Mouse (Mus musculus): Measurements from ENCODE around the gene Hipk2. TPM values are rescaled to one million over a fixed set of nuclear protein-coding genes. Genes with fewer than 3 reads are reported as not detected.

Hipk2 gene
- polyA plus RNA-seq, 1 experiment from 2014 or later: 9.4 TPM

- H3K4me3 ChIP-seq (ENCODE audit: low read length): no peak overlapping the region
- peak overlapping the region; percentile 62 for H3K27ac ChIP-seq (ENCODE audit: low read length)
- H3K4me2 ChIP-seq (ENCODE audit: low read depth, low read length): no peak overlapping the region
- WGBS: 13% methylated on average over 1 of the region's 1 CpGs
- peak; percentile 68; the same call in 1 of the 2 replicates for ATAC-seq (replicated peaks; ENCODE audit: extremely low read depth, insufficient read depth, low FRiP score)
- H3K9ac ChIP-seq (ENCODE audit: low read length): no peak overlapping the region
- H3K9me3 ChIP-seq (replicated peaks; ENCODE audit: control insufficient read depth, low read length): no peaks in the 10 kb centered on the region
- peaks cover 28% of the 10 kb centered on the region for H3K4me1 ChIP-seq (ENCODE audit: control insufficient read depth, insufficient read depth, low read length)
- no peaks in the 10 kb centered on the region for H3K27me3 ChIP-seq (ENCODE audit: control insufficient read depth, insufficient read depth, low read length)
- H3K36me3 ChIP-seq (ENCODE audit: control insufficient read depth, insufficient read depth): no peaks in the 10 kb centered on the region
Observed at GRCm38 (mm10) chr6:38835217-38835616, 40.7 kb downstream of the Hipk2 start.

GRCm38 (mm10) chr6:38834727-38835126 is 41.2 kb downstream of the Hipk2 start:
- Histone ChIP-seq H3K27ac (ENCODE audit: low read length) (no peak overlapping the region; the same call in 1 of the 2 replicates), H3K4me1 (ENCODE audit: control insufficient read depth, insufficient read depth, low read length) (peaks cover 28% of the 10 kb centered on the region), H3K27me3 (ENCODE audit: control insufficient read depth, insufficient read depth, low read length) (no peaks in the 10 kb centered on the region), H3K9ac (ENCODE audit: low read length) (no peak overlapping the region), H3K36me3 (ENCODE audit: control insufficient read depth, insufficient read depth) (no peaks in the 10 kb centered on the region), H3K9me3 (replicated peaks; ENCODE audit: control insufficient read depth, low read length) (no peaks in the 10 kb centered on the region), H3K4me2 (ENCODE audit: low read depth, low read length) (no peak overlapping the region), H3K4me3 (ENCODE audit: low read length) (no peak overlapping the region)
- WGBS: 66% methylated on average over 2 of the region's 2 CpGs
- no peak for ATAC-seq (replicated peaks; ENCODE audit: extremely low read depth, insufficient read depth, low FRiP score)

- Histone ChIP-seq H3K9ac (ENCODE audit: low read length) (no peak overlapping the region), H3K36me3 (ENCODE audit: control insufficient read depth, insufficient read depth) (no peaks in the 10 kb centered on the region), H3K27me3 (ENCODE audit: control insufficient read depth, insufficient read depth, low read length) (no peaks in the 10 kb centered on the region), H3K4me2 (ENCODE audit: low read depth, low read length) (no peak overlapping the region), H3K4me3 (ENCODE audit: low read length) (no peak overlapping the region), H3K9me3 (replicated peaks; ENCODE audit: control insufficient read depth, low read length) (no peaks in the 10 kb centered on the region), H3K27ac (ENCODE audit: low read length) (no peak overlapping the region), H3K4me1 (ENCODE audit: control insufficient read depth, insufficient read depth, low read length) (peaks cover 30% of the 10 kb centered on the region)
- ATAC-seq (replicated peaks; ENCODE audit: extremely low read depth, insufficient read depth, low FRiP score): no peak
- WGBS: 88% methylated on average over 3 of the region's 3 CpGs
Observed at GRCm38 (mm10) chr6:38833721-38834120, 42.2 kb downstream of the Hipk2 start.

GRCm38 (mm10) chr6:38829452-38829851 is 46.5 kb downstream of the Hipk2 start:
- no peaks in the 10 kb centered on the region for H3K36me3 ChIP-seq (ENCODE audit: control insufficient read depth, insufficient read depth)
- H3K9ac ChIP-seq (ENCODE audit: low read length): no peak overlapping the region
- 61% methylated on average over 3 of the region's 3 CpGs for WGBS
- H3K9me3 ChIP-seq (replicated peaks; ENCODE audit: control insufficient read depth, low read length): no peaks in the 10 kb centered on the region
- peaks cover 16% of the 10 kb centered on the region for H3K4me1 ChIP-seq (ENCODE audit: control insufficient read depth, insufficient read depth, low read length)
- no peaks in the 10 kb centered on the region for H3K27me3 ChIP-seq (ENCODE audit: control insufficient read depth, insufficient read depth, low read length)
- H3K27ac ChIP-seq (ENCODE audit: low read length): no peak overlapping the region
- H3K4me3 ChIP-seq (ENCODE audit: low read length): no peak overlapping the region
- H3K4me2 ChIP-seq (ENCODE audit: low read depth, low read length): no peak overlapping the region
- ATAC-seq (replicated peaks; ENCODE audit: extremely low read depth, insufficient read depth, low FRiP score): no peak

GRCm38 (mm10) chr6:38828211-38828610 is 47.8 kb downstream of the Hipk2 start:
- no peak overlapping the region for H3K4me2 ChIP-seq (ENCODE audit: low read depth, low read length)
- ATAC-seq (replicated peaks; ENCODE audit: extremely low read depth, insufficient read depth, low FRiP score): no peak
- H3K27me3 ChIP-seq (ENCODE audit: control insufficient read depth, insufficient read depth, low read length): no peaks in the 10 kb centered on the region
- H3K9ac ChIP-seq (ENCODE audit: low read length): no peak overlapping the region
- no peaks in the 10 kb centered on the region for H3K9me3 ChIP-seq (replicated peaks; ENCODE audit: control insufficient read depth, low read length)
- peaks cover 15% of the 10 kb centered on the region for H3K4me1 ChIP-seq (ENCODE audit: control insufficient read depth, insufficient read depth, low read length)
- no peak overlapping the region for H3K27ac ChIP-seq (ENCODE audit: low read length)
- no peaks in the 10 kb centered on the region for H3K36me3 ChIP-seq (ENCODE audit: control insufficient read depth, insufficient read depth)
- H3K4me3 ChIP-seq (ENCODE audit: low read length): no peak overlapping the region
- WGBS: 71% methylated on average over 2 of the region's 2 CpGs

GRCm38 (mm10) chr6:38827435-38827834 is 48.5 kb downstream of the Hipk2 start:
- Histone ChIP-seq H3K9me3 (replicated peaks; ENCODE audit: control insufficient read depth, low read length) (no peaks in the 10 kb centered on the region), H3K27me3 (ENCODE audit: control insufficient read depth, insufficient read depth, low read length) (no peaks in the 10 kb centered on the region), H3K4me2 (ENCODE audit: low read depth, low read length) (no peak overlapping the region), H3K27ac (ENCODE audit: low read length) (no peak overlapping the region), H3K9ac (ENCODE audit: low read length) (no peak overlapping the region), H3K36me3 (ENCODE audit: control insufficient read depth, insufficient read depth) (no peaks in the 10 kb centered on the region), H3K4me3 (ENCODE audit: low read length) (no peak overlapping the region), H3K4me1 (ENCODE audit: control insufficient read depth, insufficient read depth, low read length) (peaks cover 7% of the 10 kb centered on the region; the same call in 1 of the 2 replicates)
- WGBS: 73% methylated on average over 5 of the region's 5 CpGs
- no peak for ATAC-seq (replicated peaks; ENCODE audit: extremely low read depth, insufficient read depth, low FRiP score)

GRCm38 (mm10) chr6:38826857-38827256 is 49.1 kb downstream of the Hipk2 start:
- no peaks in the 10 kb centered on the region for H3K27me3 ChIP-seq (ENCODE audit: control insufficient read depth, insufficient read depth, low read length)
- no peak for ATAC-seq (replicated peaks; ENCODE audit: extremely low read depth, insufficient read depth, low FRiP score)
- peaks cover 7% of the 10 kb centered on the region; the same call in 1 of the 2 replicates for H3K4me1 ChIP-seq (ENCODE audit: control insufficient read depth, insufficient read depth, low read length)
- H3K9me3 ChIP-seq (replicated peaks; ENCODE audit: control insufficient read depth, low read length): no peaks in the 10 kb centered on the region
- 57% methylated on average over 3 of the region's 3 CpGs for WGBS
- H3K4me2 ChIP-seq (ENCODE audit: low read depth, low read length): no peak overlapping the region
- H3K36me3 ChIP-seq (ENCODE audit: control insufficient read depth, insufficient read depth): no peaks in the 10 kb centered on the region
- H3K9ac ChIP-seq (ENCODE audit: low read length): no peak overlapping the region
- no peak overlapping the region for H3K27ac ChIP-seq (ENCODE audit: low read length)
- no peak overlapping the region for H3K4me3 ChIP-seq (ENCODE audit: low read length)

- Histone ChIP-seq H3K27ac (ENCODE audit: low read length) (no peak overlapping the region), H3K4me1 (ENCODE audit: control insufficient read depth, insufficient read depth, low read length) (peaks cover 8% of the 10 kb centered on the region; the same call in 1 of the 2 replicates), H3K27me3 (ENCODE audit: control insufficient read depth, insufficient read depth, low read length) (no peaks in the 10 kb centered on the region), H3K9me3 (replicated peaks; ENCODE audit: control insufficient read depth, low read length) (no peaks in the 10 kb centered on the region), H3K4me2 (ENCODE audit: low read depth, low read length) (no peak overlapping the region), H3K9ac (ENCODE audit: low read length) (no peak overlapping the region), H3K4me3 (ENCODE audit: low read length) (no peak overlapping the region), H3K36me3 (ENCODE audit: control insufficient read depth, insufficient read depth) (no peaks in the 10 kb centered on the region)
- ATAC-seq (replicated peaks; ENCODE audit: extremely low read depth, insufficient read depth, low FRiP score): no peak
Observed at GRCm38 (mm10) chr6:38825886-38826285, 50.1 kb downstream of the Hipk2 start.

- Histone ChIP-seq H3K4me3 (ENCODE audit: low read length) (no peak overlapping the region), H3K36me3 (ENCODE audit: control insufficient read depth, insufficient read depth) (peaks cover 2% of the 10 kb centered on the region), H3K4me1 (ENCODE audit: control insufficient read depth, insufficient read depth, low read length) (peaks cover 6% of the 10 kb centered on the region; the same call in 1 of the 2 replicates), H3K9ac (ENCODE audit: low read length) (no peak overlapping the region), H3K4me2 (ENCODE audit: low read depth, low read length) (no peak overlapping the region), H3K27ac (ENCODE audit: low read length) (no peak overlapping the region), H3K27me3 (ENCODE audit: control insufficient read depth, insufficient read depth, low read length) (no peaks in the 10 kb centered on the region), H3K9me3 (replicated peaks; ENCODE audit: control insufficient read depth, low read length) (no peaks in the 10 kb centered on the region)
- ATAC-seq (replicated peaks; ENCODE audit: extremely low read depth, insufficient read depth, low FRiP score): no peak
Observed at GRCm38 (mm10) chr6:38823827-38824226, 52.1 kb downstream of the Hipk2 start.
